Mouse (Mus musculus) R1 (cell line): Measurements from ENCODE around the gene Tuba1a.
A peak's percentile ranks its signal among the peaks of the same experiment; 100 is the strongest.

Experiments used
- DNase-seq: peaks from one replicate; pipeline ENCODE4 v3.0.0-alpha.2; 2018; ENCODE audit warnings: low read depth, low spot score

Gene Tuba1a

GRCm38 (mm10) chr15:98953401-98954356, at the start of gene Tuba1a, which contains the start of gene Gm49450:
Gene Tuba1a (minus strand): TSS chr15:98953703.
Gene Gm49450 (minus strand): TSS chr15:98953551.
- peak; percentile 100 for DNase-seq

DNA sequence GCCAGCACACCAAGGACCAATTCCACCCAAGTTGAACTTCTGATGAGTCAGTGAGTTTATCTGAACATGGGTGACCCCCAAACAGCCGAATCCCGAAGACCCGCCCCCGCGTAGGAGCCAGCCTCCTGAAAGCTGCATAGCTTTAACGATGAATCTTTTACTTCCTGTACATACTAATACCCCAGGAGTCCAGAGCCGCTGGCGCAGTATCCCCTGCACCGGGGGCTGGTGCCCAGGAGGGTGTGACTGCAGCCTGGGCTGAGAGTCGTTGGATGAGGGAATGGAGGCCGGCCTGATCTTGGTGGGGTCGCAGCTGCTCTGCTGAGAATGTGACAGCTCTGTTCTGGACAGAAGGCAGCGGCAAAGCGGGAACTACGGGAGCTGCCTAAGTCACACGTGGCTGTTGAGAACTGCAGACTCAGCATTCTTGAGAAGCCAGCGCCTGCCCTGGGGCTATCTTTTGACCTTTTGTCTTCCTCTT, 48.0 kb upstream of the Tuba1a start:
- peak; percentile 61 for DNase-seq

DNA sequence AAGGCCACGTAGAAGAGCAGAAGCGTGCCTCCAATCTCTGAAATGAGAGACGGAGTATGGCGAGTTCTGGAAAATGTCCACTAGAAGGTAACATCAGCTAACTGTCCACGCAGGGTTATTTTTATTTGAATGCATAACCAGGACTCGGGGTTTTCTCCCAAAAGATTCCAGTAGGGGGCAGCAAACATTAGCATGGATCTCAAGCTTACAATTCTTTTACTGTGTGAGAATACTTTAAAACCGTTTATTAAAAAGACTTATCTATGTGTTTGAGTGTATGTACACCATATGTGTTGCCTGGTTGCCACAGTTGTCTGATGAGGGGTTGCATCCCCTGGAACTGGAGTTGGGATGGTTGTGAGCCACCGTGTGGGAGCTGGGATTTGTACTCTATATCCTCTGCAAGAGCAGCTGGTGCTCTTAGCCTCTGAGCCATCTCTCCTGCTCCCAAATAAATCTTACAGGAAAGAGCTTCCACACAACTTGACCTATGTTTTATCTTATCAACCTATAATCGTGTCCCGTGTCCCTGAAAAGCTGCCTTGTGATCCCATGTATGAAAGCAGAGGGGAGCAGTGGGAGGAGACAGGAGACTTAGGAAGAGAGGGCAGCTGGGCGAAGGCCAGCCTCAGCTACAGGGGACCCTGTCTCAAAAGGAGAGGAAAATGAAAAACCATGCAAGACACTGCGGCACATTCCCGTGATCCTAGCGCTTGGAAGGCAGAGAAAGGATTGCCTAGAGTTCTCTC, 47.2 kb upstream of the Tuba1a start:
- peak; percentile 65 for DNase-seq

- DNase-seq: no peak
Observed at GRCm38 (mm10) chr15:98998775-98999157, 45.3 kb upstream of the Tuba1a start.

DNA sequence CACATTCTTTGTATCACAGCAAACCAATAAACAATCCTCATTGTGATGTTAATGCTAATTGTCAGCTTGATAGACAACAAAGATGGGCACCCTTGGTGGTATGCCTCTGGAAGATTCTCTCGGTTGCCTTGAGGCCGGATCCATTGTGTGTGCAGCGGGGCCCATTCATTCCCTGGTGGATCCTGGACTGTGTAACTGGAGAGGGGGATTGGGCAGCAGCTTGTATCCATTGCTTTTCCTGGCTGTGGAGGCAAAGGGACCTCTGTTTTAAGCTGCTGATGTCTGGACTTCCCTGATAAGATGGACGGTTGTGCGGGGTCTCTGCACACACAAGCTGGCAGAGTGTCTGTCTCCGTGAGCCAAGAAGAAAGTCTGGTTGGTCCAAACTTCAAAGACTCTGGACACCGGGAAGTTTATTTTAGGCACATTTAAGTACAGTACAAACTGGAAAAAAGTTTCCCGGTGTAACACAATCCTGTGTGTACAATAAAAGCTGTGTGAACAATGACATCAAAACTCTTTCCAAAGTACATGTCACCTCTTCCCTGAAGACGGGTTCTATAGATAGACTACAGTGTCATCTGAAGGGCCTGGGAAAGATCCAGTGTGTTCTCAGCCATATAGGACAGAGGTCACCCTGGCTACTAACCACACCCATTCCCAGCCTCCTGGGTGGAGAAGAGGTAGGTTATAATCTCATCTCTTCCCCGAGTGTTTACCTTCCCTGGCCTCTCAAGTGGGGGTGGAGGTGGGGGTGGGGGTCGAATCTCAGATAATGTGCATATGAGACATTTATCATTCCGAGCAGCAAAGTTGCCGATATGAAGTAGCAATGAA, 44.7 kb upstream of the Tuba1a start:
- DNase-seq: peak; percentile 80

GRCm38 (mm10) chr15:98996840-98997239, 43.3 kb upstream of the Tuba1a start:
- no peak for DNase-seq

DNA sequence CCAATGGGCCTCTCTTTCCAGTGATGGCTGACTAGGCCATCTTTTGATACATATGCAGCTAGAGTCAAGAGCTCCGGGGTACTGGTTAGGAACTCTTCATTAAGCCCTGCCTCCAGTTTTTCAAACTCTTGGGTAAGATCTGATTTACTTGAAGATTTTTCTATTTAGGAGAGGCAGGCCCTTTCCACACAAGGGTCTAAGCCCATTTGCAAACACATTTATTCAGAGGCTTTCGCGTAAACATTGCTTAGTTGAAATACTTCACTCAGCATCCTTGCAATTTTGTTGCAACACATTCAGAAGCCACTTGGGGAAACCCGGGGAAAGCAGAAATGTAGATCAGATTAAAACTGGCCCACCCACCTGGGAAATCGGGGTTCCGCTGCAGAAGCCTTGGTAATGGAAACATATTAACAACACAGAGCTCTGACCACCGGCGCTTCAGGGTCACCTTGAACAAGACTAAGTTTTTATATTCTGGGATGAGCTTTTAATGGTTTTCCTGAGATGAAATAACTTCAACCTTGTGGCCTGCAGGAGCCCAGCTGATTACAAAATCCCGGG, 41.5 kb upstream of the Tuba1a start:
- no peak for DNase-seq

GRCm38 (mm10) chr15:98993865-98994264, 40.4 kb upstream of the Tuba1a start:
- DNase-seq: peak; percentile 95

GRCm38 (mm10) chr15:98993093-98993793, 39.7 kb upstream of the Tuba1a start:
- peak; percentile 96 for DNase-seq

GRCm38 (mm10) chr15:98992086-98992912, 38.8 kb upstream of the Tuba1a start:
- DNase-seq: peak; percentile 80

GRCm38 (mm10) chr15:98991540-98992050, 38.1 kb upstream of the Tuba1a start:
- peak; percentile 82 for DNase-seq

DNA sequence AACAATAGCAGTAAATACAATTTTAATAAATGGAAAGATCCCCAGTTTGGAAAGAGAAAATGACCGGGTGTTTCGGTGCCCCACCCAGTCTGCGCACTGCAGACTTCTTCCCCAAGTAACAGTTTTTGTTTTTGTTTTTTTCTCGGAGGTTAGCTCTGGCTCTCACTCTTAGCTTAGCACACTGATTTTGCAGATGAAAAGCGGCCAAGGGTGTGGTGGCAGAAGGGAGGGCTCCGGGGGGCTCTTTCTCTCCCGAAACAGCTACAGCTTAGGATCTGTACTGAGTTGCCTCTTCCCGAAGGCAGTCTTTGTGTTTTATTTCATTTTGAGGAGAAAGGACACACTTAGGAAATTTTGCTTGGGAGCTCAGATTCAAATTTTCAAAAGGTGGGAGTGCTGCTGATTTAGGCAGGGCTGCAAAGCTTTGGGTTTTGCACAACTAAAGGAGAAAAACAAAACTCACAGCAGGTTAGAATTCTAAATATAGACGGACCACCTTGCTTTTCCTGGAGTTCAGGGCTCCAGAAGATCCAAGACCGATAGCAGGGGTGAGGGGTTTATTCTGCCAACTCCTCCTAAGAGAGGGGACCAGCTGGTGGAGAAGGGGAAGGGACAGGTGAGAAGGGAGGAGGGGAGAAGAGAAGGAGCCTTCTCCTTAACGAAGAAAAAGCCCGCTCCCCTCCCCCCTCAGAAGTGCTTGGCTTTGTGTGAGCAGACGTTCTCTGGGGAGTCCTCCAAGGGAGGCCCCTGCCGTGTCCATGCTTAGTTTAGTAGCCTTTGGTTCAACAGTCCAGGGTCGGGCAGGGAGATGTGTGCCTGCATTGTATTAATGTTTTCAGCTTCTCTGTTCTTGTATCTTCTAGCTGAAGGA, 37.4 kb upstream of the Tuba1a start:
- peak; percentile 92 for DNase-seq

- peak; percentile 90 for DNase-seq
Observed at GRCm38 (mm10) chr15:98989701-98990430, 36.4 kb upstream of the Tuba1a start.

GRCm38 (mm10) chr15:98988787-98989186, 35.3 kb upstream of the Tuba1a start:
- peak; percentile 65 for DNase-seq

GRCm38 (mm10) chr15:98987661-98988181, 34.2 kb upstream of the Tuba1a start:
- DNase-seq: no peak

DNA sequence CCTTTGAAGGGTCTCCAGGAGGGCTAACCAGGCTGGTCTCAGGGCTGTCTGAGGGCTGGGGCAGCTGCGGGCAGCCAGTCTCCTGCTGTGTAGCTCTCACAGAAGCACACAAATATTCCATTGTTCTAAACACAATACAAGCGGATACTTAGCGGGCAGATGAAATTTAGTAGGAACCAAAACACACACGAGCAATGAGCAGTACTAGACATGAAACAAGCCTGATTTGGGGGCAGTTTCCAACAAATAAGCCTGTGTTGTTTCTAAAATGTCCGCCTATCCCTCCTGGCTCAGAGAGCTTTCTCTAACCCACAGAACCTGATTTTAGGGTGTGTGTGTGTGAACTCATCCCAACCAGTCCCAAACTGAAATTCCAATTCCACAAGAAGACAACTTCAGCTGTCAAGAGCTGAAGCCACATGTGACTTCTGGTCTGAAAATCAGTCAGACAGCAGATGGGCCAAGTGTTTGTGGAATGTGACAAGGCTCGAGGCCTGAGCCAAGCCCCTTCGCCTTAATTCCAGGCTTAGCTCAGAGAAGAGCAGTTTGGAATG, 33.7 kb upstream of the Tuba1a start:
- peak; percentile 86 for DNase-seq
